7 mouse cellular contexts compared by ENCODE assay signal in the genomic region with DNA sequence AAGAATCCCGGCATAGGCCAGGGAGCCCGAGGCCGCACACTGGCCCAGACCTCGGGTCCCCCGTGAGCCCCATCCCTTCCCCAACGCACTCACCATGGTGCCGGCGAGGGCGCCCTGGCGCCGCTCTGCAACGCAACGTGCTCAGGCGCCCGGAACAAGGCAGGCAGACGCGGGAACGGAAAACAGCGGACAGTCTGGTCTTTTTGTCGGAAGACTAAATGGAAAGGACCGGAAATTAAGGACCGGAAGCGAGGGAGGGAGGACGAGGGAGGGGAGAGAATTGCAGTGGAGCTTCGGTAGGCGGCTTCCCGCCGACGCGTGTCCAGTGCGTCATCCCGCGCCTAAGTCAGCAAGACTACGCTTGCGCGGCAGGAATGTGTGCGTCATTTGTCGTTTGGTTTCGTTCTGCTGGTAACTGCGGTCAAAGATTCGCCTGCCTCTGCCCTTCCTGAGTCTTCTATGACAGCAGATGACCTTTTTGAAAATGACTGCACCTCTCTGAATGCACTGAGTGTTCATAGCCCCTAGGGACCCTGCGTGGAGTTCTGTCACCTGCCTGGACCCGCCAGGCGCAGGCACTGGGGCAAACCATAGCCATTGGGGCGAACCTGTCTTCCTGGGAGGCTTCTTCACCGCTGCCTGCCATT. TPM values are rescaled to one million over a fixed set of nuclear protein-coding genes. Genes with fewer than 3 reads are reported as not detected.
DNase-seq lines count a peak whose midpoint lies in the region; ATAC-seq lines count a peak whose summit lies in the region.

Isy1 (minus strand) TSS at position 248 of the 647 bp plus-strand sequence.

- ATAC-seq in embryonic facial prominence, embryonic 11.5 days (replicated peaks; ENCODE audit: insufficient number of reproducible peaks, low FRiP score, low TSS enrichment, low read depth), result peak; percentile 95
- ATAC-seq in granulocyte monocyte progenitor cell, adult 5-6 weeks (replicated peaks; ENCODE audit: poor library complexity, severe bottlenecking), result peak; percentile 95
- ATAC-seq in midbrain, embryonic 13.5 days, result peak; percentile 98

- peak; percentile 98 for DNase-seq in adrenal gland, postnatal 14 days
- DNase-seq in embryonic facial prominence, embryonic 11.5 days (ENCODE audit: low spot score), result peak; percentile 98
- DNase-seq in kidney, adult 11 months, result peak; percentile 96
- peak; percentile 95 for DNase-seq in limb, embryonic 10.5 days (ENCODE audit: low spot score)
- DNase-seq in spleen, adult 12 weeks (ENCODE audit: low spot score), result peak; percentile 89

- peak within 1 kb of the TSS; percentile 81 for H3K9ac ChIP-seq in embryonic facial prominence, embryonic 11.5 days (replicated peaks; ENCODE audit: low read length)
- peak within 1 kb of the TSS; percentile 83 for H3K9ac ChIP-seq in midbrain, embryonic 13.5 days (replicated peaks)

- no peaks in the 10 kb centered on the region for H3K4me1 ChIP-seq in embryonic facial prominence, embryonic 11.5 days (ENCODE audit: control insufficient read depth, insufficient read depth, low read length)
- H3K4me1 ChIP-seq in limb, embryonic 10.5 days, result peaks cover 16% of the 10 kb centered on the region
- H3K4me1 ChIP-seq in midbrain, embryonic 13.5 days (replicated peaks), result peaks cover 16% of the 10 kb centered on the region

- H3K4me2 ChIP-seq in embryonic facial prominence, embryonic 11.5 days (ENCODE audit: low read depth, low read length), result peak within 1 kb of the TSS; percentile 75
- peak within 1 kb of the TSS; percentile 79 for H3K4me2 ChIP-seq in midbrain, embryonic 13.5 days (replicated peaks)

- H3K9me3 ChIP-seq in embryonic facial prominence, embryonic 11.5 days (replicated peaks; ENCODE audit: control insufficient read depth, low read length), result no peaks in the 10 kb centered on the region
- H3K9me3 ChIP-seq in limb, embryonic 10.5 days (replicated peaks), result no peaks in the 10 kb centered on the region
- no peaks in the 10 kb centered on the region for H3K9me3 ChIP-seq in midbrain, embryonic 13.5 days

- H3K36me3 ChIP-seq in embryonic facial prominence, embryonic 11.5 days (replicated peaks; ENCODE audit: control insufficient read depth, insufficient read depth, low read depth, low read length), result no peaks in the 10 kb centered on the region; the same call in 1 of the 2 replicates
- H3K36me3 ChIP-seq in limb, embryonic 10.5 days, result peaks cover 54% of the 10 kb centered on the region
- peaks cover 42% of the 10 kb centered on the region for H3K36me3 ChIP-seq in midbrain, embryonic 13.5 days

- no peaks in the 10 kb centered on the region for H3K27me3 ChIP-seq in embryonic facial prominence, embryonic 11.5 days (ENCODE audit: control insufficient read depth, insufficient read depth, low read length)
- no peaks in the 10 kb centered on the region for H3K27me3 ChIP-seq in limb, embryonic 10.5 days (ENCODE audit: low read depth, poor library complexity, severe bottlenecking)
- H3K27me3 ChIP-seq in midbrain, embryonic 13.5 days, result no peaks in the 10 kb centered on the region

- H3K27ac ChIP-seq in embryonic facial prominence, embryonic 11.5 days (replicated peaks; ENCODE audit: low read depth, low read length), result peak within 1 kb of the TSS; percentile 72
- H3K27ac ChIP-seq in limb, embryonic 10.5 days, result peak within 1 kb of the TSS; percentile 94
- H3K27ac ChIP-seq in midbrain, embryonic 13.5 days, result peak within 1 kb of the TSS; percentile 91

- H3K4me3 ChIP-seq in embryonic facial prominence, embryonic 11.5 days (ENCODE audit: low read depth, low read length), result peak within 1 kb of the TSS; percentile 64
- peak within 1 kb of the TSS; percentile 86 for H3K4me3 ChIP-seq in limb, embryonic 10.5 days
- peak within 1 kb of the TSS; percentile 76 for H3K4me3 ChIP-seq in midbrain, embryonic 13.5 days (replicated peaks)

- under 1% methylated on average over 46 of the region's 46 CpGs for WGBS in embryonic facial prominence, embryonic 11.5 days
- under 1% methylated on average over 46 of the region's 46 CpGs for WGBS in limb, embryonic 10.5 days
- under 1% methylated on average over 46 of the region's 46 CpGs for WGBS in midbrain, embryonic 13.5 days

RNA-seq across cellular contexts. Expression of gene Isy1, which starts in this region (rescaled TPM):
- 41.0 and 42.3 TPM in 2 replicates for total RNA-seq in adrenal gland, postnatal 14 days (2021)
- 79.3 and 81.0 TPM in 2 replicates for polyA plus RNA-seq in embryonic facial prominence, embryonic 11.5 days (2014; fragmentation: Nextera tagmentation; extraction: Ambion mirVana)
- total RNA-seq in granulocyte monocyte progenitor cell, adult 5-6 weeks (2014; fragmentation: Nextera tagmentation), result 58.9 and 61.0 TPM in 2 replicates
- 108 and 127 TPM in 2 replicates for total RNA-seq in granulocyte monocyte progenitor cell, adult 5-6 weeks (2017)
- 68.8 and 74.0 TPM in 2 replicates for polyA plus RNA-seq in limb, embryonic 10.5 days (2016; fragmentation: Nextera tagmentation; extraction: Ambion mirVana)
- polyA plus RNA-seq in midbrain, embryonic 13.5 days (2015; fragmentation: Nextera tagmentation; extraction: Ambion mirVana), result 34.4 and 36.9 TPM in 2 replicates

Comparison
In these comparisons a context has a peak if more than half of its experiments do, and no peak if none do; other contexts are left out.
1. Peak in every context shown above with its lines: DNase-seq, ATAC-seq, H3K4me3 ChIP-seq and H3K27ac ChIP-seq.